Mouse (Mus musculus): ENCODE data around the gene Enpp1. TPM values are rescaled to one million over a fixed set of nuclear protein-coding genes. Genes with fewer than 3 reads are reported as not detected.

Enpp1 gene
- polyA plus RNA-seq, 2 experiments = 7.2 to 9.2 TPM

DNA sequence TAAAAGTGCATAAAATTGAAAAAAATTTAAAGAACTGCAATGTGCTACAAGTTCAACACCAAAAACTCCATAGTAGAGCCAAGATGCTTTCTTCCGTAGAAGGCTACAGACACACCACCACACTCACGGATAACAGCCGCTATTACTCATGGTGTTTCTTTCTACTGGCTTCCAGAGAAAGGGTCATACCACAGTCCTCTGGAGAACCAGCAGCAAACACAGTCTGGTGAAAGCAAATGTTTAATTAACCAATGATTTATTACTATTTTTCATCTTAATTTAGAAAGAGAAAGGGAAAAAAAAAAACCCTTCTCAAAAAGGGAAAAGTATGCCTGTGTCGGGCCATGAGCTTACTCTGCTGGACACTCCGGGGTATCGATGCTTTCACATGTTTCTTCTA, 37.7 kb downstream of the Enpp1 start:
- no peak overlapping the region for H3K4me3 ChIP-seq (replicated peaks; ENCODE audit: low read length)
- DNase-seq (ENCODE audit: low spot score) (no peak), ATAC-seq (ENCODE audit: low FRiP score, low read depth) (no peak)
- H3K9ac ChIP-seq (ENCODE audit: low read depth, low read length, severe bottlenecking) = no peak overlapping the region
- no peaks in the 10 kb centered on the region for H3K9me3 ChIP-seq (ENCODE audit: control insufficient read depth, low read length)
- no peak for TF ChIP-seq POLR2A (IDR thresholded peaks at IDR 0.05; ENCODE audit: borderline replicate concordance, extremely low read depth, insufficient read depth, insufficient read length)
- no peak overlapping the region for H3K27ac ChIP-seq (replicated peaks; ENCODE audit: low read depth, low read length)
- H3K4me2 ChIP-seq (replicated peaks; ENCODE audit: low read depth, low read length, severe bottlenecking) = no peak overlapping the region
- 92% methylated on average over 6 of the region's 6 CpGs for WGBS
- H3K27me3 ChIP-seq (ENCODE audit: control insufficient read depth, insufficient read depth, low read length) = no peaks in the 10 kb centered on the region
- H3K36me3 ChIP-seq (ENCODE audit: control insufficient read depth, insufficient read depth, low read length) = no peaks in the 10 kb centered on the region
- H3K4me1 ChIP-seq (ENCODE audit: control insufficient read depth, insufficient read depth, low read length) = no peaks in the 10 kb centered on the region

DNA sequence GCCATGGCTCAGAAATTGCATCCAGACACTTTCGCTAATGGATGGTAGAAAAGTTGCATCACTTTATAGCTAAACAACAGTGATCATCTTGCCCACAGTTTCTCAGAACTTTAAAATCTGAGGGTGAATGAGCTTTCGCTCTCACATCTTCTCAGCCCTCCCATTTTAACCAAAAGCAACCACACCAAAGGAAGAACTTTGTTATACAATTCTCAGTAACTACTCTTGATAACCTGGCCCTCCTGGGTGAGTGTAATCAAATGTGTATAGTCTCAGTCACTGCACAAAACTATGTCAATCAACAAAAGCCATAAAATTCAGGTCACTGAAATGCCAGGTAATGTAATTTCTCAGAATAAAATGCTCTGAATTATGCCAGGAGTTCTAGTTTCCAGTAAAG, 39.0 kb downstream of the Enpp1 start:
- 92% methylated on average over 2 of the region's 2 CpGs for WGBS
- H3K9me3 ChIP-seq (ENCODE audit: control insufficient read depth, low read length) = no peaks in the 10 kb centered on the region
- H3K27me3 ChIP-seq (ENCODE audit: control insufficient read depth, insufficient read depth, low read length) = no peaks in the 10 kb centered on the region
- H3K9ac ChIP-seq (ENCODE audit: low read depth, low read length, severe bottlenecking) = no peak overlapping the region
- H3K4me2 ChIP-seq (replicated peaks; ENCODE audit: low read depth, low read length, severe bottlenecking) = no peak overlapping the region
- H3K4me3 ChIP-seq (replicated peaks; ENCODE audit: low read length) = no peak overlapping the region
- H3K27ac ChIP-seq (replicated peaks; ENCODE audit: low read depth, low read length) = no peak overlapping the region
- no peak for ATAC-seq (ENCODE audit: low FRiP score, low read depth)
- no peaks in the 10 kb centered on the region for H3K4me1 ChIP-seq (ENCODE audit: control insufficient read depth, insufficient read depth, low read length)
- no peak for DNase-seq (ENCODE audit: low spot score)
- H3K36me3 ChIP-seq (ENCODE audit: control insufficient read depth, insufficient read depth, low read length) = no peaks in the 10 kb centered on the region
- no peak for TF ChIP-seq POLR2A (IDR thresholded peaks at IDR 0.05; ENCODE audit: borderline replicate concordance, extremely low read depth, insufficient read depth, insufficient read length)

DNA sequence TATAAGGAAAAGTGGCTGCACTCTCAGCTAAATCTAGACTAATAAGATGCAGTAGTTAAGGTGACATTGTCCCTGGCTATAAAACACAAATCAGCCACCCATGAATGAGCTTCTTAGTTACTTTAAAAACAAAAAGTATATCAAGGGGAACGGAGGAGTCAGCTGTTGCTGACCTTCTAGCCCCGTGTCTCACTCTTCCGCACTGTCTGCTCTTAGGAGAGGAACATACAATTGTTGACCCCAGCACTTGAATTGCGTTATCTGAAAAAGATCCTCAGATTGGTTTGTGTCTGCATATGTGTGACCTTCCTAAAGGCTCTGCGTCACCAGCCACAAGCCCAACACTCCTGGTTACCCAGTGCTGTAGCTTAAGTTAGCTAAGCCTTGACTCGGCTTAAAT, 41.4 kb downstream of the Enpp1 start:
- no peak overlapping the region for H3K9ac ChIP-seq (ENCODE audit: low read depth, low read length, severe bottlenecking)
- no peaks in the 10 kb centered on the region for H3K36me3 ChIP-seq (ENCODE audit: control insufficient read depth, insufficient read depth, low read length)

DNA sequence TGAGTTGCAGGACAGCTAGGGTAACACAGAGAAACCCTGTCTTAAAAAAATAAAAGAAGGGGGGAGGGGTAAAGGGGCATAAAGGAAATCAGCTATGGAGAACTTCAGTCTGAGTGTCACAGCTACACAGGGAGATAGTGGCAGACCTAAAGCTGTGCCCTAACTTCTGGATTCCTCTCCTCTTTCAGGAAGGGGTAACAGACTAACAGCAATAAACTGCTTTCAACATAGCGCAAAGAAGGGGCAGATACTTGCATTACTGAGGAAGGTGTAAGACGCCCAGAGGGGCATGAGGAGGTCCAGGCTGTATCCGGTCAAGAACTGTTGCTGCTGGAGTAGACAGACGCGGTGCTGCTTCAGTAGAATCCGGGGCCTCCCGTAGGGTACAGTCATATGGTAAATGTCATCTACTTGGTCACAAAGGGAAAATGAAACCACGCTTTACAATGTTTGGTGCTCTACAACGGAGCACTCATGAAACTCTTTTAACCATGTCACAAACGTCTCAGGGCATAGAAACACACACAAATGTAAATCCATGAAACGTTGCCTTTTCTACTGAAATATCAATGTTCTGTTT, 60.9 kb downstream of the Enpp1 start:
- H3K4me3 ChIP-seq (replicated peaks; ENCODE audit: low read length) = no peak overlapping the region
- no peak overlapping the region for H3K4me2 ChIP-seq (replicated peaks; ENCODE audit: low read depth, low read length, severe bottlenecking)
- DNase-seq (ENCODE audit: low spot score) = no peak
- no peak for ATAC-seq (ENCODE audit: low FRiP score, low read depth)
- H3K9me3 ChIP-seq (ENCODE audit: control insufficient read depth, low read length) = no peaks in the 10 kb centered on the region
- H3K36me3 ChIP-seq (ENCODE audit: control insufficient read depth, insufficient read depth, low read length) = no peaks in the 10 kb centered on the region
- WGBS = 85% methylated on average over 11 of the region's 11 CpGs
- H3K27me3 ChIP-seq (ENCODE audit: control insufficient read depth, insufficient read depth, low read length) = no peaks in the 10 kb centered on the region
- no peaks in the 10 kb centered on the region for H3K4me1 ChIP-seq (ENCODE audit: control insufficient read depth, insufficient read depth, low read length)
- no peak for TF ChIP-seq POLR2A (IDR thresholded peaks at IDR 0.05; ENCODE audit: borderline replicate concordance, extremely low read depth, insufficient read depth, insufficient read length)
- H3K9ac ChIP-seq (ENCODE audit: low read depth, low read length, severe bottlenecking) = no peak overlapping the region
- no peak overlapping the region for H3K27ac ChIP-seq (replicated peaks; ENCODE audit: low read depth, low read length)

More for the DNA sequence above, 41.4 kb downstream of the Enpp1 start:
- H3K27ac ChIP-seq (replicated peaks; ENCODE audit: low read depth, low read length) = no peak overlapping the region
- no peaks in the 10 kb centered on the region for H3K4me1 ChIP-seq (ENCODE audit: control insufficient read depth, insufficient read depth, low read length)
- WGBS = 92% methylated on average over 6 of the region's 6 CpGs
- ATAC-seq (ENCODE audit: low FRiP score, low read depth) (no peak), DNase-seq (ENCODE audit: low spot score) (no peak)
- H3K4me3 ChIP-seq (replicated peaks; ENCODE audit: low read length) = no peak overlapping the region
- no peaks in the 10 kb centered on the region for H3K9me3 ChIP-seq (ENCODE audit: control insufficient read depth, low read length)
- no peaks in the 10 kb centered on the region for H3K27me3 ChIP-seq (ENCODE audit: control insufficient read depth, insufficient read depth, low read length)
- no peak overlapping the region for H3K4me2 ChIP-seq (replicated peaks; ENCODE audit: low read depth, low read length, severe bottlenecking)
- no peak for TF ChIP-seq POLR2A (IDR thresholded peaks at IDR 0.05; ENCODE audit: borderline replicate concordance, extremely low read depth, insufficient read depth, insufficient read length)

DNA sequence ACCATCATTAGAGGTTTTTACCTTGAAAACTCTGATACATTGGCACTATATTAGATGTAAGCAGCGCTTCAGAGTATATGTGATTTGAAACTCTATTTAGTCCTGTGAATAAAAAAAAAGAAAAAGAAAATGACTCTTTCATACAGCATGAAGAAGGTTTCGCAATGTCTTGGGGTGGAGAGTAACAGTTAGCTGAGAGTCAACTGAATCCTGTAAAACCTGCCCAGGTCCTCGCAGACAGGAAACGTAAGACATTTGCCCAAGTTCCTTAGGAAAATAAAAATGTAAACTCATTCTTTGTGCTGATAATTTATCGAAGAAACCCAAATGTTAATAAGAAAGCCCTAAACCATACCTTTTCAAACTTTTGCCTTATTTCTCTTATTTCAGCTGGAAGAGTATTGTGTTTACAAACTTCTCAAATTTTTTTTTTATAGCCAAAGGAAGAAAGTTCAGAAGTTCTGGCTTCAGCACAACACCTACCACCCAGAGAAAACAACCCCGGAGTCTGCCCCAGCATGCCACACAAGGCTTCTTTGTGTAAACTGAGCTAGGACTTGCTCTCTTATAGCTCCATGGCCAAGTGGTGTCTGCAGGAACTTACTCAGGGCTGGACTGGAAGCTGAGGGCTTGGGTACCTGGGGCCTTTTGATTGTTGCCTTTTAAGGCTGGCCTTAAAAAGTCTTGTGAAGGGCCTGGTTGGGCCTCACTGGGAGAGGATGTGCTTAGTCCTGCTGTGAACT, 63.8 kb downstream of the Enpp1 start:
- peak overlapping the region; percentile 63 for H3K27ac ChIP-seq (replicated peaks; ENCODE audit: low read depth, low read length)
- no peaks in the 10 kb centered on the region for H3K9me3 ChIP-seq (ENCODE audit: control insufficient read depth, low read length)
- H3K4me1 ChIP-seq (ENCODE audit: control insufficient read depth, insufficient read depth, low read length) = no peaks in the 10 kb centered on the region
- H3K9ac ChIP-seq (ENCODE audit: low read depth, low read length, severe bottlenecking) = no peak overlapping the region
- DNase-seq (ENCODE audit: low spot score) (no peak), ATAC-seq (ENCODE audit: low FRiP score, low read depth) (no peak)
- 67% methylated on average over 6 of the region's 6 CpGs for WGBS
- H3K27me3 ChIP-seq (ENCODE audit: control insufficient read depth, insufficient read depth, low read length) = no peaks in the 10 kb centered on the region
- no peak overlapping the region for H3K4me3 ChIP-seq (replicated peaks; ENCODE audit: low read length)
- H3K4me2 ChIP-seq (replicated peaks; ENCODE audit: low read depth, low read length, severe bottlenecking) = no peak overlapping the region
- TF ChIP-seq POLR2A (IDR thresholded peaks at IDR 0.05; ENCODE audit: borderline replicate concordance, extremely low read depth, insufficient read depth, insufficient read length) = no peak
- H3K36me3 ChIP-seq (ENCODE audit: control insufficient read depth, insufficient read depth, low read length) = no peaks in the 10 kb centered on the region

Data from limb, embryonic 14.5 days (tissue).